Mouse (Mus musculus) erythroblast, embryonic 14.5 days (primary cell): ENCODE data around the gene Dcp1a. TPM values are rescaled to one million over a fixed set of nuclear protein-coding genes. Genes with fewer than 3 reads are reported as not detected.

Experiments
- H3K27me3 ChIP-seq: 2 replicates; pipeline ENCODE4 v1.6.1; 2012; ENCODE audit warnings: inconsistent platforms; ENCODE audit not compliant: control insufficient read depth
- H3K36me3 ChIP-seq: 2 replicates; pipeline ENCODE4 v1.6.1; 2012; ENCODE audit warnings: mild to moderate bottlenecking, inconsistent platforms; ENCODE audit not compliant: control insufficient read depth
- H3K4me1 ChIP-seq: 2 replicates; pipeline ENCODE4 v1.6.1; 2012; ENCODE audit warnings: inconsistent platforms; ENCODE audit not compliant: control insufficient read depth
- H3K4me3 ChIP-seq: replicated peaks from 2 replicates; pipeline ENCODE3; 2012; ENCODE audit warnings: moderate library complexity, mild to moderate bottlenecking, inconsistent platforms
- H3K9me3 ChIP-seq: 2 replicates; pipeline ENCODE4 v1.6.1; 2012; ENCODE audit warnings: low read length, inconsistent platforms, mixed read lengths; ENCODE audit not compliant: control insufficient read depth
- GATA1 ChIP-seq: IDR thresholded peaks from 2 replicates; pipeline ENCODE4 v1.6.1; 2012; ENCODE audit warnings: low read length, inconsistent platforms, mixed read lengths
- TAL1 ChIP-seq: IDR thresholded peaks from 3 replicates; pipeline ENCODE4 v1.6.1; 2012; ENCODE audit warnings: low read length, inconsistent platforms, mixed read lengths
- polyA plus RNA-seq: library from polyadenylated mRNA; stranded (reverse); fragments of >175 nt; gene quantifications from 2 replicates; pipeline ENCODE4 v1.2.3, GENCODE M21; 2012

Dcp1a gene
- polyA plus RNA-seq, 1 experiment, result 3.8 TPM

DNA sequence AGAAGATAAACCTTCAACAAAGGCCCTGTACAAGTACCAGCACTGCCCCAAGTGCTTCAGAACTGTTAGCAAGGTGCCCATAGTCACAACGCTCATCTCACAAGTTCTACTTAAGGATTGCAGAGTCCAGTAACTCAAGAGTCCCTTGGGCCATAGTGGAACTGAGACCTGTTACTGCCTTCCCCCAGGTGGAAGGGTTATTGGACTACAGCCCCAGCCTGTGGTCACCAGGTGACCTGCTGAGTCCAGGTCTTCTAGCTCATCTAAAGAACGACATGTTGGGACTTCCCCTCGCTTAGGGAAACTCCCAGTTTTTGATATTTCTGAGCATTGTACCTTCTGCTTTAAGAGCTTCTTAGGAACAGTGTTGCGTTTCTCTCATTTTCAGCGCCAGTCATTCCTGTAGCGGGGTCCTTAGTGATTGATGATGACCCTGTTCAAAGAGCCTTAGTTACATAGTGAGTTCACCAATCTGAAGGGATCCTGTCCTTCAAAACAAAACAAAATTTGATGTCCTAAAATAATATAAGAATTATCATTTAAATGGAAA, 31.0 kb downstream of the Dcp1a start:
- Histone ChIP-seq H3K36me3 (peaks cover 78% of the 10 kb centered on the region), H3K4me1 (peaks cover 7% of the 10 kb centered on the region)
- TF ChIP-seq TAL1, result no peak
- no peak for TF ChIP-seq GATA1

DNA sequence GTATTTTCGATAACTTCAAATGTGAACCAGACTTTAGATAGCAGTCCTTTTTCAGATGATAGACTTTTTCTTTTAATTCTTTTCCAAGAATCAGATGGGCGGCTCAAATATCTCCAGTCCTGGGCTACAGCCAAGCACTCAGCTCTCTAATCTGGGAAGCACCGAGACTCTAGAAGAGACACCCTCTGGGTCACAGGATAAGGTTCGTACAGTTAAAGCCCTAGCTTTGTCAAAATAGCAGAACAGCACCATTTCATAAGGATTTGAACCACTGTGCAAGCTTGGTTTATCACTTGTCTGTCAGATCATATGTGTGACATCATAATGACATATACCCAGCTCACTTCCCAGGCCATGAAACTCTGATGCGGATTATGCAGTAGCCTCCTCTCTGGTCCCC, 33.6 kb downstream of the Dcp1a start:
- Histone ChIP-seq H3K9me3 (no peaks in the 10 kb centered on the region), H3K27me3 (no peaks in the 10 kb centered on the region), H3K4me1 (peaks cover 16% of the 10 kb centered on the region), H3K4me3 (no peak overlapping the region), H3K36me3 (peaks cover 78% of the 10 kb centered on the region)
- TF ChIP-seq TAL1, result no peak
- TF ChIP-seq GATA1, result no peak

More for the DNA sequence above, 31.0 kb downstream of the Dcp1a start:
- Histone ChIP-seq H3K4me3 (no peak overlapping the region), H3K9me3 (no peaks in the 10 kb centered on the region), H3K27me3 (no peaks in the 10 kb centered on the region)

DNA sequence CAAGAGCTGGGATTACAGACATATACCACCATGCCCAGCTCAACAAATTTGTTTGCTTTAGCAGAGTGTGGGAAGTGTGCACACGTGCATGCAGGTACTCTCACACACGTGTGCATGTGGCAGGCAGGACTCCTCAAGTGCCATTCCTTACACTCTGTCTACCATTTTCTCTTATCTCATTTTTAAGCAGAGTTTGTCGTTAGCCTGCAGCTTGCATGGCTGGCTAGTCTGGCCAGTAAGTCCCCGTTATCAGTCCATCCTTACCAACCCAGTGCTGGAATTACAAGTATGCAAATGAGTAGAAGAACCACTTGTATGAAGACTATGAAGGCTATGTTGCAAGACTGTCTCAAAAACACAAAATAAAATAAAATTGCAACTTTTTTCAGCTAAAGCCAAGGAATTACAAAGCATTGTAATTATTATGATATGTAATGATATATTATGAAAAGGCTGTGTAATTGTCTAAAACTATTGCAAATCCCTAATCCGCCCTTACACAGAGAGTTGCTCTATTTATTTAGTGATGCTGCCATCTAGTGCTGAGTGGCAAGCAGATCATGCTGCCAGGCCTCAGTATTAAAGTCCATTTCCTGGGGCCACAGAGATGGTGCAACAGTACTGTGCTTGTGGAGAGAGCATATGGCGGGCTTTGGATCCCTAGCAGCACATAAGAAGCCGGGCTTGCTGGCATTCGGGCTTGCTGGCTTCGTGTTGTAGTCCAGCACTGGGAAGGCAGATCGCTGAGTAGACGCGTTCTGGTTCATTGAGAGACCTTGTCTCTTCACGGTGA, 36.8 kb downstream of the Dcp1a start:
- no peak for TF ChIP-seq TAL1
- TF ChIP-seq GATA1, result no peak
- H3K27me3 ChIP-seq, result no peaks in the 10 kb centered on the region
- H3K4me1 ChIP-seq, result peaks cover 16% of the 10 kb centered on the region
- no peak overlapping the region for H3K4me3 ChIP-seq
- H3K36me3 ChIP-seq, result peaks cover 89% of the 10 kb centered on the region
- no peaks in the 10 kb centered on the region for H3K9me3 ChIP-seq

DNA sequence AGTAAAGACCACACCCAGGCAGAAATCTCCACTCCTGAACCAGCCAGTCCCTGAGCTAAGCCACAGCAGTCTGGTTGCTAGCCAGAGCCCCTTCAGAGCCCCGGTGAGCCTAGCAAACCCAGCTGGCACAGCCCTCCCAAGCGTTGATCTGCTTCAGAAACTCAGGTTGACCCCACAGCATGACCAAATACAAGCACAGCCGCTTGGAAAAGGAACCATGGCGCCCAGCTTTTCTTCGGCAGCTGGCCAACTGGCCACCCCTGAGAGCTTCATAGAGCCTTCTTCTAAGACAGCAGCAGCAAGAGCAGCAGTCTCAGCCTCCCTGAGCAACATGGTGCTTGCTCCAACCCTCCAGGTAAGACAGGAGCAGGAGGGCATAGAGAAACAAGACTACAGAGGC, 40.0 kb downstream of the Dcp1a start:
- no peaks in the 10 kb centered on the region for H3K27me3 ChIP-seq
- no peaks in the 10 kb centered on the region for H3K9me3 ChIP-seq
- no peak overlapping the region for H3K4me3 ChIP-seq
- peaks cover 11% of the 10 kb centered on the region for H3K4me1 ChIP-seq
- H3K36me3 ChIP-seq, result peaks cover 93% of the 10 kb centered on the region
- TF ChIP-seq TAL1 (no peak), GATA1 (no peak)

DNA sequence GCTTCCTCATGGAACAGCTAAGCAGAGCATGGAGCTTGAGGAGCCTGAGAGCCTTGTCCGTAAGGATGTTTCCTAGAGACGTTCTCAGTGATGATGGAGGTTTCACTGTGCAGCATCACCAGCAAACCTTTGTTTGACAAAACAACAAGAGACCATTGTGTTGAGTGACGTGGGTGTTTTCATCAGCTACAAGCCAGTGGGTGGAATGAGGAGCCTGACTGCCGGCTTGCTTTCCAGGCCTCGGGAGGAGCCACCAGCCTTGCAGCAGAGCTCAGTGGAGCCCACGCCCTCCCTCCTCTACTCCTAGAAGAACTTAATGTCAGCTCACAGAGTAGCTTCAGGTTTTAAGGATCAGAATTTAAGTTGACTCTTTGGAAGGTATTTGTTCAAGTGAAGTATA, 44.0 kb downstream of the Dcp1a start:
- Histone ChIP-seq H3K27me3 (no peaks in the 10 kb centered on the region), H3K36me3 (peaks cover 95% of the 10 kb centered on the region), H3K4me3 (no peak overlapping the region), H3K4me1 (no peaks in the 10 kb centered on the region), H3K9me3 (no peaks in the 10 kb centered on the region)
- no peak for TF ChIP-seq GATA1
- TF ChIP-seq TAL1, result no peak

DNA sequence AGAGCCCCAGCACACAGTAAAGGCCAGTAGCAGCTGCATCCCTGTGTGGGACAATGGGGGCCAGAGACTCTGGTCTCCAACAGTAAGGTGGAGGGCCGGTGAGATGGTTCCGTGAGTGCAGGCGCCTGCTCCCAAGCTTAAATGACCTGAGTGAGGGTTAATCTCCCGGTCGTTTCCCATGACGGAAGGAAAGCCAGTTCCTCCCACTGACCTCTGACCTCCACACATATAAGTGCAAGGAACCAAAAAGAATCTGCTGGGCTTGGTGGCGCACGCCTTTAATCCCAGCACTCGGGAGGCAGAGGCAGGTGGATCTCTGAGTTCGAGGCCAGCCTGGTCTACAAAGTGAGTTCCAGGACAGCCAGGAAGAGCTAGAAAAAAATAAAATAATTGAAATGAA, 49.1 kb downstream of the Dcp1a start:
- no peaks in the 10 kb centered on the region for H3K9me3 ChIP-seq
- H3K36me3 ChIP-seq, result peaks cover 45% of the 10 kb centered on the region
- H3K4me1 ChIP-seq, result no peaks in the 10 kb centered on the region
- no peaks in the 10 kb centered on the region for H3K27me3 ChIP-seq
- no peak overlapping the region for H3K4me3 ChIP-seq
- TF ChIP-seq GATA1, result no peak
- TF ChIP-seq TAL1, result no peak

DNA sequence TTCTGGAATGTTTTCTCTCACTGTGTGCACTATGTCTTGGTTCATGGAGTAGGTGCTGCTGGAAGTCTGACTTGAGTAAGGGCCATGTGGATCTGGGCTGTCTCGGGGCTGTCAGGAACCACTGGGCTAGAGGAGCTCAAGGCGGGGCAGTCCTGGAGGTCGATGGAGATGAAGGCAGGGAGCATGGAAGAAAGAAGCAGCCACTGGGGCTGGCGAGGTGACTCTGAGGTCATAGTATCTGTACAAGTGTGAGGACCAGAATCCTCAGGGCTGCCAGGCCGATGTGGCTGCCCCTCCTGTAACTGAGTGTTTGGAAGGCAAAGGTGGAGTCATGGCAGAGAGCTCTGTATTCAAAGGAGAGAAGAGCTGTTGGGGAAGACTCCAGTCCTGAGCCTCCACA, 49.6 kb downstream of the Dcp1a start:
- Histone ChIP-seq H3K36me3 (peaks cover 40% of the 10 kb centered on the region), H3K27me3 (no peaks in the 10 kb centered on the region), H3K9me3 (no peaks in the 10 kb centered on the region), H3K4me3 (no peak overlapping the region), H3K4me1 (no peaks in the 10 kb centered on the region)
- TF ChIP-seq TAL1 (no peak), GATA1 (no peak)

DNA sequence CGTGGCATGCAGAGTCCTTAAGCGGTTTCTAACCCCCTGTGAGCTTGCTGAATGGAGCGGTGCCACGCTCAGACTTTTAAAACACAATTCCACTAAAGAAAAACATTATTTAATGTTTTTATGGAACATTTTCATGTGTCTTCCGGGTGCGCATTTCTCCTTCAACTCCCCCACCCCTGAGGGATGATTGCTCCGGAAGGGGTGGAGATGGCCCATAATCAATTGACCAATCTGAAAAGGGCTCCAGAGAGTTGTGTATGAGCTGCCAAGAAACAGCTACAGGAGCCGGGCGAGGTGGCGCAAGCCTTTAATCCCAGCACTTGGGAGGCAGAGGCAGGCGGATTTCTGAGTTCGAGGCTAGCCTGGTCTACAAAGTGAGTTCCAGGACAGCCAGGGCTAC, 50.1 kb downstream of the Dcp1a start:
- H3K4me1 ChIP-seq, result no peaks in the 10 kb centered on the region
- TF ChIP-seq TAL1 (no peak), GATA1 (no peak)
- H3K36me3 ChIP-seq, result peaks cover 35% of the 10 kb centered on the region
- no peak overlapping the region for H3K4me3 ChIP-seq
- no peaks in the 10 kb centered on the region for H3K27me3 ChIP-seq
- H3K9me3 ChIP-seq, result no peaks in the 10 kb centered on the region

DNA sequence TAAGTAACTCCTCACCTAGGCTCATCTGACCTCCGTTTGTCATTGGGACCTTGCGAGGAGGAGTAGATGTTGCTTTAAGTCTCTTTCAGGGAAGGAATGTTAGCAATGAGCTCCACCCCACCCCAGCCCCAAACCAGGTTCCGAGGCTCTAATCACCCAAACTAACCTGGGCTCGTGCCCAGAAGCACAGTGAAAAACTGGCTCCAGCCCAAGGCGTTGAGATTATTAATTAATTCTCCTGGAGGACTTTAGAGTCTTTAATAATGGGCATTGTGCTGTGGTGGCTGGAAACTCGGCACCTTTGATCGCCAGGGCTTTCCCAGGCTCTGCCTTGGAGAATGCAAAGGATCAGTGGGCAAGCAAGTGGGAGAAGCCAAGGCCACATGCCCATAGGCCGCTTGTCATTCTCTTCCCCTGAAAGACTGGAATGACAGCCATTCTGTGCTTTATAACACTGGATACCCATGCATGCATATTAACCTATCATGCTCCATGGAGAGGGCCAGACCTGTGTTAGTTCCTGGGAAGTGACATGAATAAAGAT, 51.5 kb downstream of the Dcp1a start:
- Histone ChIP-seq H3K27me3 (no peaks in the 10 kb centered on the region), H3K9me3 (no peaks in the 10 kb centered on the region), H3K4me3 (no peak overlapping the region), H3K36me3 (peaks cover 22% of the 10 kb centered on the region), H3K4me1 (no peaks in the 10 kb centered on the region)
- TF ChIP-seq TAL1 (no peak), GATA1 (no peak)
